Mouse (Mus musculus) forebrain, embryonic 11.5 days (tissue): ENCODE data around the gene Olfr774. TPM values are rescaled to one million over a fixed set of nuclear protein-coding genes. Genes with fewer than 3 reads are reported as not detected.
"Not testable (repeated sequence)": the region's sequence is repeated elsewhere in the genome, so short reads cannot be mapped to it uniquely, and the experiment has no call there.

Experiments used
- ATAC-seq: fragments of 200-750 bp; cut with Nextera tagmentation; replicated peaks from 2 replicates; pipeline ENCODE4 v1.8.0; 2017; ENCODE audit warnings: moderate TSS enrichment; ENCODE audit not compliant: low FRiP score
- DNase-seq: peaks from one replicate; pipeline ENCODE4 v3.0.0-alpha.2; 2017; ENCODE audit warnings: low spot score
- H3K27ac ChIP-seq: fragments of 300-500 bp; sonication (generic); 2 replicates; pipeline ENCODE4 v1.5.1; 2014; ENCODE audit warnings: low read depth, low read length
- H3K27me3 ChIP-seq: fragments of 300-500 bp; sonication (generic); 2 replicates; pipeline ENCODE4 v1.6.1; 2014; ENCODE audit warnings: mild to moderate bottlenecking, low read length, mixed read lengths; ENCODE audit not compliant: control insufficient read depth, insufficient read depth
- H3K36me3 ChIP-seq: fragments of 300-500 bp; sonication (generic); 2 replicates; pipeline ENCODE4 v1.6.1; 2014; ENCODE audit warnings: mild to moderate bottlenecking, low read length, moderate library complexity, mixed read lengths; ENCODE audit not compliant: control insufficient read depth, insufficient read depth
- H3K4me1 ChIP-seq: fragments of 300-500 bp; sonication (generic); replicated peaks from 2 replicates; pipeline ENCODE4 v1.6.1; 2014; ENCODE audit warnings: low read length, mixed read lengths; ENCODE audit not compliant: control insufficient read depth, insufficient read depth
- H3K4me2 ChIP-seq: fragments of 300-500 bp; sonication (generic); 2 replicates; pipeline ENCODE4 v1.6.1; 2014; ENCODE audit warnings: low read depth, mild to moderate bottlenecking, low read length, moderate library complexity, mixed read lengths; ENCODE audit not compliant: severe bottlenecking
- H3K4me3 ChIP-seq: fragments of 300-500 bp; sonication (generic); 2 replicates; pipeline ENCODE4 v1.5.1; 2014; ENCODE audit warnings: low read depth, low read length
- H3K9ac ChIP-seq: fragments of 300-500 bp; sonication (generic); 2 replicates; pipeline ENCODE4 v1.6.1; 2014; ENCODE audit warnings: low read length
- H3K9me3 ChIP-seq: fragments of 300-500 bp; sonication (generic); 2 replicates; pipeline ENCODE4 v1.6.1; 2016; ENCODE audit warnings: low read length, mixed read lengths; ENCODE audit not compliant: control insufficient read depth
- WGBS: fragments of 180-500 bp; shearing (Covaris S2); extraction: QIAGEN DNeasy Blood & Tissue Kit; methylation state at CpG from one replicate; pipeline ENCODE4 v1.1.7; 2014; 5-methylcytosine and 5-hydroxymethylcytosine counted together
- polyA plus RNA-seq: library from polyadenylated mRNA; unstranded; fragments of >200 nt; fragmentation: Nextera tagmentation; extraction: Ambion mirVana; gene quantifications from 2 replicates; pipeline ENCODE4 v1.2.1, GENCODE M21; 2014

The Olfr774 gene
- not detected in 2 replicates for polyA plus RNA-seq

DNA sequence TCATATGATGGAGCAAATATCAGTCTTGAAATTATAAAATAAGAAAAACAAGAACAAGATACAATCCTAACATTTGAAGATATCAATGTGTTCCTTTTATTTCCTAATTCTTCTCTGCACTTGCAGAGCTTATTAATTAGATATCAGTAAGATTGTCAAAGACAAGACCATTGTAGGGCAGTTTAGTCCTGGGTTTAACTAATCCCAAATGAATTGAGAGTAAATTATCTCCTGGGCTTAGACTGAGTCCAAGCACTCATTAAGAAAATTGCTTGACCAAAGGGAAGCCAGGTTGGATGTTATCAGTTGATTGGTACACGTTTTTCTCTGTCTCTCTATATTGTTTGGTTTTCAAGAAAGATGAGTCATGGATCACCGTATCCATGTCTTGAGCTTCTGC is at the start of gene Olfr774:
Gene Olfr774 (plus strand): TSS at position 301 of the 400 bp plus-strand sequence.
- no peaks in the 10 kb centered on the region for H3K27me3 ChIP-seq
- no peak within 1 kb of the TSS for H3K4me3 ChIP-seq
- no peak within 1 kb of the TSS for H3K27ac ChIP-seq
- H3K36me3 ChIP-seq: no peaks in the 10 kb centered on the region
- no peak within 1 kb of the TSS for H3K4me2 ChIP-seq
- DNase-seq (no peak), ATAC-seq (no peak)
- no peaks in the 10 kb centered on the region for H3K9me3 ChIP-seq
- H3K9ac ChIP-seq: no peak within 1 kb of the TSS
- no peaks in the 10 kb centered on the region for H3K4me1 ChIP-seq
- 72% methylated on average over 2 of the region's 2 CpGs for WGBS

DNA sequence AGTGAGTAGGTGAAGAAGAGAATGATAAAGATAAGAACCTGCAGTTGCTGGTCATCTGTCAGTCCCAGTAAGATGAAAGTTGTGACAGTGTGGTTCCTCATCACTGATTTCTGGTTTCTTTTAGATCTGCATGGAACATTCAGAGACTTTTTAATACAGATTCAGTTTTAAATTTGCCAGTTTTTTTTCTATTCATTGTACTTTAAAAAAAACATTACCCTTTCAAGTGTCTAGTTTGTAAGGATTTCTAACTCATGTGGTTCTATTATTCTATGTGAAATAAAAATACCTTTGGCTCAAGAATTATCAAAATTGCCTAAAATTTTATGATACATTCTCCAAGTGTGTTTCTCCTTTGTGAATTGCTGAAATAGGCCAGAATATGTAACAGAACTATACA is 48.7 kb upstream of the Olfr774 start, which contains the start of gene Olfr773:
Gene Olfr773 (minus strand): TSS at position 101 of the 400 bp plus-strand sequence.
- not testable (repeated sequence) for DNase-seq, H3K4me1 ChIP-seq, H3K9ac ChIP-seq, H3K4me2 ChIP-seq, H3K9me3 ChIP-seq, H3K27ac ChIP-seq, ATAC-seq, H3K4me3 ChIP-seq, H3K27me3 ChIP-seq, H3K36me3 ChIP-seq

DNA sequence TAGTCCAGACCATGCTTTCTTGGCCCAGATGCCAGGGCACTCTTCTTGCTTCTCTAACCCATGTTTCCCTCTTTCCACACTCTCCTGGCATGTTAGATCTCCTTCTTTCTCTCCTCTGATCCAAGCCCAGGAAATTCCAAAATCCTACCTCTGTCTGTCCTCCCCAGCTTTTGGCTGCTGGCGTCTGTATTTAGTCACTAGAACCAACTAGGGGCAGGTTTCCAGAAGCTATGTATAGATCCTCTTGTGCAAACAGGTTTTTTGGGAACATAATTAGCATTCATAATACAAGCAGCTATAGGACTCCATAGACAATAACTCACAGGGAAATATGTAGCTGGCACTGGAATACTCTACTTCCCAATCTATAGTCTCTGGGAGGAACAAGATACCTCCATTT is 5.3 kb upstream of the Olfr774 start:
- ATAC-seq: no peak
- Histone ChIP-seq H3K4me2 (no peak overlapping the region), H3K36me3 (no peaks in the 10 kb centered on the region), H3K27me3 (no peaks in the 10 kb centered on the region), H3K9ac (no peak overlapping the region), H3K27ac (no peak overlapping the region), H3K9me3 (no peaks in the 10 kb centered on the region), H3K4me3 (no peak overlapping the region), H3K4me1 (no peaks in the 10 kb centered on the region)
- 87% methylated on average over 1 of the region's 1 CpGs for WGBS
- no peak for DNase-seq

- no peak within 1 kb of the TSS for H3K4me3 ChIP-seq
These were observed 12.1 kb downstream of the Olfr774 start, which contains the start of gene Olfr775 for GRCm38 (mm10) chr10:129248112-129248511. Gene Olfr775, plus strand, starts transcription at chr10:129248412.

GRCm38 (mm10) chr10:129258827-129259226 is 22.8 kb downstream of the Olfr774 start, which contains the start of gene Olfr776:
Gene Olfr776, plus strand, starts transcription at chr10:129259127.
- Histone ChIP-seq H3K9me3 (no peaks in the 10 kb centered on the region), H3K27ac (no peak within 1 kb of the TSS), H3K4me1 (no peaks in the 10 kb centered on the region), H3K36me3 (no peaks in the 10 kb centered on the region), H3K4me3 (no peak within 1 kb of the TSS), H3K4me2 (no peak within 1 kb of the TSS), H3K9ac (no peak within 1 kb of the TSS), H3K27me3 (no peaks in the 10 kb centered on the region)
- DNase-seq (no peak), ATAC-seq (no peak)

More at GRCm38 (mm10) chr10:129248112-129248511, 12.1 kb downstream of the Olfr774 start, which contains the start of gene Olfr775:
- no peaks in the 10 kb centered on the region for H3K36me3 ChIP-seq
- no peak for DNase-seq
- no peak within 1 kb of the TSS for H3K4me2 ChIP-seq
- no peaks in the 10 kb centered on the region for H3K27me3 ChIP-seq
- no peak within 1 kb of the TSS for H3K27ac ChIP-seq
- ATAC-seq: no peak
- H3K4me1 ChIP-seq: no peaks in the 10 kb centered on the region
- H3K9me3 ChIP-seq: no peaks in the 10 kb centered on the region
- 81% methylated on average over 3 of the region's 3 CpGs for WGBS
- H3K9ac ChIP-seq: no peak within 1 kb of the TSS

DNA sequence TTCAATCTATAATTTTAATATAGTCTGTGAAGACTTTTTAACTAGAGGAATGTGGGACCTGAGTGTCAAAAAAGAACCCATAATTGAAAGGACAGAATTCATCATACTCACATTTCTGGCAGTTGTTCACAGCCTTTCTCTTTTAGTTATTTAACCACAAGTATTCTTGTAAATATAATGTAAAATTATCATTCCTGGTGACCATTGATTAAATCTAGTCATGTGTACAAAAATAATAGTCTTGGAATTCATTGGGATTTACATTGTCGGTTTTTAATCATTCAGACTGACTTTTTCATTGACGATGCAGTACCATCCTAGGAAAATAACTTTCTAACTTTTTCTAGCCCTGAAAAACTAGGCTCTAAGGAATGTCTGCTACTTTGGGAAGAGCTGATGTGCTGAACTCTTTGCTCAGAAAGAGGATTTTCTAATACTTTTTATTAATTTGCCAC is 35.1 kb downstream of the Olfr774 start, which contains the start of gene Olfr777:
Gene Olfr777 (minus strand): TSS at position 405 of the 455 bp plus-strand sequence.
- H3K36me3 ChIP-seq: no peaks in the 10 kb centered on the region
- ATAC-seq (no peak), DNase-seq (no peak)
- H3K27me3 ChIP-seq: no peaks in the 10 kb centered on the region
- no peaks in the 10 kb centered on the region for H3K4me1 ChIP-seq
- H3K27ac ChIP-seq: no peak within 1 kb of the TSS
- whole genome bisulfite sequencing: 88% methylated on average over 2 of the region's 2 CpGs
- no peak within 1 kb of the TSS for H3K4me2 ChIP-seq
- no peak within 1 kb of the TSS for H3K4me3 ChIP-seq
- H3K9me3 ChIP-seq: no peaks in the 10 kb centered on the region
- no peak within 1 kb of the TSS for H3K9ac ChIP-seq

Other genes starting within 250 kb of the Olfr774 start
- not detected in 2 replicates for gene Olfr9, start 246.8 kb upstream of the Olfr774 start, polyA plus RNA-seq
- not detected in 2 replicates for gene Olfr763, start 225.4 kb upstream of the Olfr774 start, polyA plus RNA-seq
- not detected in 2 replicates for gene Olfr764-ps1, start 196.3 kb upstream of the Olfr774 start, polyA plus RNA-seq
- not detected in 2 replicates for gene Olfr765, start 186.2 kb upstream of the Olfr774 start, polyA plus RNA-seq
- not detected in 2 replicates for gene Olfr766-ps1, start 167.2 kb upstream of the Olfr774 start, polyA plus RNA-seq
- not detected in 2 replicates for gene Olfr767, start 153.3 kb upstream of the Olfr774 start, polyA plus RNA-seq
- not detected in 2 replicates for gene Olfr768, start 136.8 kb upstream of the Olfr774 start, polyA plus RNA-seq
- gene Olfr769, start 118.3 kb upstream of the Olfr774 start, polyA plus RNA-seq: not detected in 2 replicates
- not detected in 2 replicates for gene Olfr770, start 97.2 kb upstream of the Olfr774 start, polyA plus RNA-seq
- not detected in 2 replicates for gene Olfr771, start 71.5 kb upstream of the Olfr774 start, polyA plus RNA-seq
- not detected in 2 replicates for gene Olfr772, start 58.3 kb upstream of the Olfr774 start, polyA plus RNA-seq
- gene Olfr773, start 48.8 kb upstream of the Olfr774 start, polyA plus RNA-seq: not detected in 2 replicates
- not detected in 2 replicates for gene Olfr775, start 12.2 kb downstream of the Olfr774 start, polyA plus RNA-seq
- gene Olfr776, start 22.9 kb downstream of the Olfr774 start, polyA plus RNA-seq: not detected in 2 replicates
- gene Olfr777, start 35.3 kb downstream of the Olfr774 start, polyA plus RNA-seq: not detected in 2 replicates
- not detected in 2 replicates for gene Olfr780, start 81.9 kb downstream of the Olfr774 start, polyA plus RNA-seq
- not detected in 2 replicates for gene Olfr781, start 92.7 kb downstream of the Olfr774 start, polyA plus RNA-seq
- gene Olfr782, start 112.6 kb downstream of the Olfr774 start, polyA plus RNA-seq: not detected in 2 replicates
- 0.08 TPM in 1 of 2 replicates, not detected in the other for gene Olfr784, start 147.9 kb downstream of the Olfr774 start, polyA plus RNA-seq
- gene Olfr785, start 169.2 kb downstream of the Olfr774 start, polyA plus RNA-seq: not detected in 2 replicates
- not detected in 2 replicates for gene Olfr786, start 191.1 kb downstream of the Olfr774 start, polyA plus RNA-seq
- gene Olfr787, start 225.7 kb downstream of the Olfr774 start, polyA plus RNA-seq: not detected in 2 replicates
- gene Olfr788, start 234.8 kb downstream of the Olfr774 start, polyA plus RNA-seq: not detected in 2 replicates
- not detected in 2 replicates for gene Olfr789, start 248.5 kb downstream of the Olfr774 start, polyA plus RNA-seq